Mouse (Mus musculus) induced T-regulatory cell, adult 2 months (primary cell): Measurements from ENCODE around the gene Btbd35f15.
"Not testable (repeated sequence)": the region's sequence is repeated elsewhere in the genome, so short reads cannot be mapped to it uniquely, and the experiment has no call there.

Source experiments
- DNase-seq: peaks from one replicate; pipeline ENCODE4 v3.0.0-alpha.2; 2012; ENCODE audit warnings: low read depth

Gene Btbd35f15

GRCm38 (mm10) chrX:33577214-33577613 is at the start of gene Btbd35f15:
Gene Btbd35f15 (minus strand): TSS chrX:33577314.
- not testable (repeated sequence) for DNase-seq
